Mouse (Mus musculus) stomach, postnatal 0 days (tissue): ENCODE data around the gene Vsig2.

Experiments
- CTCF ChIP-seq: IDR thresholded peaks from 2 replicates; pipeline ENCODE4 v1.5.1; 2016; ENCODE audit warnings: antibody characterized with exemption, low read depth, mild to moderate bottlenecking, moderate library complexity
- EP300 ChIP-seq: optimal IDR thresholded peaks from 2 replicates; pipeline ENCODE3; 2016; ENCODE audit warnings: antibody characterized with exemption

- TF ChIP-seq EP300 (no peak), CTCF (no peak)
Measured at GRCm38 (mm10) chr9:37528225-37528970, 10.7 kb upstream of the Vsig2 start.
